In the genomic region with DNA sequence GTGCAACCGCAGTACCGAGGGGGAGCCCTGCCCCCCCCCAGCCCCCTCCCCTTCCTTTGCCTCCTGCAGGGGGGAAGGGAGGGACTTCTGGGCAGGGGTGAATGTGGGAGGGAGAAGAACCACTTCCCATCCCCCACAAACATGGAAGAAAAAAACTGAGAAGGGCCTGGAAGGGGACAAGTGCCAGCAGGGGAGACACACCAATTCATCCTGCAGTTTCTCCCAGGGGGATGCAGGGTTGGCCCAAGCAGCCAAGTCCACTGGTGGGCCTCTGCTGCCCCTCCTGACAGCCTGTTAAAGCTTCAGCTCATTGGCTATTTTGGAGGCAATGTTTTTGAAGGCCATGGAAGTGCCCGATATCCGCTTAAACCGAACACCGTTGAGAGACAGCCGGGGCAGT, we compare ENCODE assay signal across 10 mouse cellular contexts. TPM values are rescaled to one million over a fixed set of nuclear protein-coding genes. Genes with fewer than 3 reads are reported as not detected.
DNase-seq lines count a peak whose midpoint lies in the region; ATAC-seq lines count a peak whose summit lies in the region.
"Had no signal": no experiment of that assay in that cellular context is flagged by ENCODE, and none has a peak within 500 bp of the region (broad histone marks: within the 10 kb centered on the region; RNA-seq: fewer than 3 reads in every experiment).

No protein-coding gene starts in this region.

- H3K27ac ChIP-seq in embryonic facial prominence, embryonic 10.5 days (replicated peaks): peak overlapping the region; percentile 44; the same call in 1 of the 2 replicates
- peak overlapping the region; percentile 36 for H3K27ac ChIP-seq in hindbrain, embryonic 10.5 days
- peak overlapping the region; percentile 79 for H3K27ac ChIP-seq in midbrain, embryonic 14.5 days (replicated peaks; ENCODE audit: low read depth, low read length)
- H3K27ac ChIP-seq: kidney, postnatal 0 days had no signal

- WGBS in embryonic facial prominence, embryonic 10.5 days: 71% methylated on average over 7 of the region's 7 CpGs
- 66% methylated on average over 7 of the region's 7 CpGs for WGBS in hindbrain, embryonic 10.5 days
- 68% methylated on average over 7 of the region's 7 CpGs for WGBS in midbrain, embryonic 14.5 days

- DNase-seq in embryo, embryonic 10 days (ENCODE audit: low spot score): peak; percentile 24
- no peak for DNase-seq in embryonic facial prominence, embryonic 10.5 days (ENCODE audit: low spot score)
- no peak for DNase-seq in hindbrain, embryonic 10.5 days (ENCODE audit: low spot score)
- DNase-seq in midbrain, embryonic 14.5 days: peak; percentile 52
- DNase-seq in kidney, postnatal 36 days: no peak
- no peak for DNase-seq in layer of hippocampus, adult 11-12 months (ENCODE audit: low spot score)
- no peak for DNase-seq in heart, postnatal 25 days (ENCODE audit: low spot score)
- DNase-seq: lung, embryonic 14.5 days had no signal

- no peak for ATAC-seq in midbrain, embryonic 14.5 days (ENCODE audit: low FRiP score, low TSS enrichment)

- H3K36me3 ChIP-seq in embryonic facial prominence, embryonic 10.5 days (replicated peaks): peaks cover 98% of the 10 kb centered on the region
- peaks cover 98% of the 10 kb centered on the region for H3K36me3 ChIP-seq in hindbrain, embryonic 10.5 days
- H3K36me3 ChIP-seq in midbrain, embryonic 14.5 days (ENCODE audit: control insufficient read depth, insufficient read depth, low read length): peaks cover 84% of the 10 kb centered on the region

- intact Hi-C loops in heart, postnatal 25 days (cut with DNase I): no loop called here

- peak overlapping the region; percentile 13; the same call in 1 of the 2 replicates for H3K4me3 ChIP-seq in embryonic facial prominence, embryonic 10.5 days
- no peak overlapping the region for H3K4me3 ChIP-seq in hindbrain, embryonic 10.5 days
- H3K4me3 ChIP-seq in midbrain, embryonic 14.5 days (replicated peaks; ENCODE audit: low read depth, low read length): no peak overlapping the region
- H3K4me3 ChIP-seq: myocyte had no signal

- H3K4me1 ChIP-seq in embryonic facial prominence, embryonic 10.5 days: peaks cover 41% of the 10 kb centered on the region
- peaks cover 55% of the 10 kb centered on the region for H3K4me1 ChIP-seq in hindbrain, embryonic 10.5 days (replicated peaks)
- peaks cover 18% of the 10 kb centered on the region for H3K4me1 ChIP-seq in midbrain, embryonic 14.5 days (ENCODE audit: control insufficient read depth, insufficient read depth, low read length)

- no peak overlapping the region for H3K4me2 ChIP-seq in midbrain, embryonic 14.5 days (ENCODE audit: low read length)
- H3K4me2 ChIP-seq: lung, embryonic 14.5 days had no signal

- no peaks in the 10 kb centered on the region for H3K27me3 ChIP-seq in embryonic facial prominence, embryonic 10.5 days (replicated peaks; ENCODE audit: low read depth, poor library complexity, severe bottlenecking)
- H3K27me3 ChIP-seq in hindbrain, embryonic 10.5 days (ENCODE audit: insufficient read depth, poor library complexity, severe bottlenecking): no peaks in the 10 kb centered on the region
- no peaks in the 10 kb centered on the region for H3K27me3 ChIP-seq in midbrain, embryonic 14.5 days (ENCODE audit: control insufficient read depth, insufficient read depth, low read length)

- no peak overlapping the region for H3K9ac ChIP-seq in midbrain, embryonic 14.5 days (replicated peaks; ENCODE audit: low read length)
- H3K9ac ChIP-seq: lung, embryonic 14.5 days had no signal

- no peaks in the 10 kb centered on the region; the same call in 1 of the 2 replicates for H3K9me3 ChIP-seq in embryonic facial prominence, embryonic 10.5 days
- no peaks in the 10 kb centered on the region for H3K9me3 ChIP-seq in hindbrain, embryonic 10.5 days
- no peaks in the 10 kb centered on the region for H3K9me3 ChIP-seq in midbrain, embryonic 14.5 days (ENCODE audit: control insufficient read depth, low read length)

RNA-seq across cellular contexts. Expression of gene Rcor2, which starts 9.7 kb away (rescaled TPM):
- 51.0 and 58.6 TPM in 2 replicates for polyA plus RNA-seq in embryonic facial prominence, embryonic 10.5 days (2016; fragmentation: Nextera tagmentation; extraction: Ambion mirVana)
- polyA plus RNA-seq in hindbrain, embryonic 10.5 days (2016; fragmentation: Nextera tagmentation; extraction: Ambion mirVana): 72.0 and 79.1 TPM in 2 replicates
- 23.1 and 26.6 TPM in 2 replicates for polyA plus RNA-seq in midbrain, embryonic 14.5 days (2014; fragmentation: Nextera tagmentation; extraction: Ambion mirVana)
- 1 to 10 TPM; 6.9 to 7.5 TPM for total RNA-seq in heart, postnatal 25 days (2021)

RNA-seq across cellular contexts. Expression of gene Naa40, which starts 35.8 kb away (rescaled TPM):
- 93.2 and 94.4 TPM in 2 replicates for polyA plus RNA-seq in embryonic facial prominence, embryonic 10.5 days (2016; fragmentation: Nextera tagmentation; extraction: Ambion mirVana)
- 89.8 and 96.5 TPM in 2 replicates for polyA plus RNA-seq in hindbrain, embryonic 10.5 days (2016; fragmentation: Nextera tagmentation; extraction: Ambion mirVana)
- polyA plus RNA-seq in midbrain, embryonic 14.5 days (2014; fragmentation: Nextera tagmentation; extraction: Ambion mirVana): 68.6 and 77.8 TPM in 2 replicates
- total RNA-seq in heart, postnatal 25 days (2021): 10 to 100 TPM; 14.4 to 17.7 TPM

RNA-seq across cellular contexts. Expression of gene Cox8a, which starts 59.4 kb away (rescaled TPM):
- 867 and 877 TPM in 2 replicates for polyA plus RNA-seq in embryonic facial prominence, embryonic 10.5 days (2016; fragmentation: Nextera tagmentation; extraction: Ambion mirVana)
- 914 and 944 TPM in 2 replicates for polyA plus RNA-seq in hindbrain, embryonic 10.5 days (2016; fragmentation: Nextera tagmentation; extraction: Ambion mirVana)
- polyA plus RNA-seq in midbrain, embryonic 14.5 days (2014; fragmentation: Nextera tagmentation; extraction: Ambion mirVana): 921 and 1,195 TPM in 2 replicates
- 100 to 1,000 TPM; 407 to 462 TPM for total RNA-seq in heart, postnatal 25 days (2021)

Comparison
In these comparisons a context has a peak if more than half of its experiments do, and no peak if none do; other contexts are left out.
1. DNase-seq: peak in embryo, embryonic 10 days (single experiment) and midbrain, embryonic 14.5 days (single experiment); none in embryonic facial prominence, embryonic 10.5 days (single experiment), hindbrain, embryonic 10.5 days (single experiment), kidney, postnatal 36 days (0 of 2), layer of hippocampus, adult 11-12 months (single experiment) and heart, postnatal 25 days (single experiment).
2. Peak in every context shown above with its lines, with median percentiles within 50 percentile points of each other: H3K27ac ChIP-seq.